Comparison of ENCODE assay signal across 9 mouse cellular contexts in genomic region chr10:7209691-7210455, GRCm38 (mm10). TPM values are rescaled to one million over a fixed set of nuclear protein-coding genes. Genes with fewer than 3 reads are reported as not detected.
A peak's percentile ranks its signal among the peaks of the same experiment; 100 is the strongest.
DNase-seq lines count a peak whose midpoint lies in the region; ATAC-seq and TF ChIP-seq lines count a peak whose summit lies in the region.
"Had no signal": no experiment of that assay in that cellular context is flagged by ENCODE, and none has a peak within 500 bp of the region (broad histone marks: within the 10 kb centered on the region; RNA-seq: fewer than 3 reads in every experiment).

No protein-coding gene starts in this region.

- TF ChIP-seq EP300 in heart, postnatal 0 days (IDR thresholded peaks at IDR 0.05; ENCODE audit: low read depth) = no peak

- no peak for TF ChIP-seq CTCF in kidney, adult 2 months (conservative IDR thresholded peaks at IDR 0.05; ENCODE audit: insufficient read depth, insufficient read length, low read depth, low read length)
- TF ChIP-seq CTCF in heart, postnatal 0 days (IDR thresholded peaks at IDR 0.05; ENCODE audit: low read depth) = no peak

- H3K4me3 ChIP-seq in kidney, adult 2 months (ENCODE audit: insufficient read depth, low read depth, low read length) = peak overlapping the region; percentile 82
- peak overlapping the region; percentile 90 for H3K4me3 ChIP-seq in brown adipose tissue, adult 24 weeks (ENCODE audit: insufficient read depth, low read depth, low read length)
- peak overlapping the region; percentile 89 for H3K4me3 ChIP-seq in heart, postnatal 0 days (ENCODE audit: low read depth, low read length)
- H3K4me3 ChIP-seq in midbrain, embryonic 10.5 days = peak overlapping the region; percentile 88

- TF ChIP-seq POLR2A in kidney, adult 2 months (IDR thresholded peaks at IDR 0.05; ENCODE audit: low read depth, low read length) = no peak

- intact Hi-C loops in gastrocnemius, postnatal 36 days (cut with DNase I) = loop anchor here (5.0 kb wide), 2 partner anchors 62 to 98 kb away; no protein-coding TSS in a partner anchor

- ATAC-seq in heart, postnatal 0 days (ENCODE audit: insufficient read depth, low read depth) = no peak

- H3K27me3 ChIP-seq in kidney, adult 2 months (replicated peaks; ENCODE audit: control insufficient read depth, insufficient read depth, low read length) = no peaks in the 10 kb centered on the region
- no peaks in the 10 kb centered on the region for H3K27me3 ChIP-seq in heart, postnatal 0 days (ENCODE audit: control insufficient read depth, insufficient read depth, low read length)
- H3K27me3 ChIP-seq in midbrain, embryonic 10.5 days (ENCODE audit: low read depth, poor library complexity, severe bottlenecking) = no peaks in the 10 kb centered on the region

- peak overlapping the region; percentile 95 for H3K4me2 ChIP-seq in heart, postnatal 0 days (ENCODE audit: low read depth, low read length)

- 58% methylated on average over 5 of the region's 5 CpGs for WGBS in kidney, adult 2 months
- 45% methylated on average over 5 of the region's 5 CpGs for WGBS in heart, postnatal 0 days
- 75% methylated on average over 5 of the region's 5 CpGs for WGBS in midbrain, embryonic 10.5 days

- H3K9me3 ChIP-seq in heart, postnatal 0 days (replicated peaks; ENCODE audit: control insufficient read depth, low read length) = no peaks in the 10 kb centered on the region
- no peaks in the 10 kb centered on the region for H3K9me3 ChIP-seq in midbrain, embryonic 10.5 days (replicated peaks)

- no peak overlapping the region for H3K27ac ChIP-seq in kidney, adult 2 months (ENCODE audit: insufficient read depth, low read depth, low read length)
- no peak overlapping the region for H3K27ac ChIP-seq in brown adipose tissue, adult 24 weeks (replicated peaks; ENCODE audit: low read depth, low read length)
- no peak overlapping the region for H3K27ac ChIP-seq in heart, postnatal 0 days (ENCODE audit: low read depth)
- H3K27ac ChIP-seq in midbrain, embryonic 10.5 days (replicated peaks) = peak overlapping the region; percentile 92; the same call in 1 of the 2 replicates

- no peaks in the 10 kb centered on the region for H3K36me3 ChIP-seq in kidney, adult 2 months (ENCODE audit: control insufficient read depth, insufficient read depth, low read length)
- H3K36me3 ChIP-seq in heart, postnatal 0 days (replicated peaks; ENCODE audit: control insufficient read depth, insufficient read depth, low read length) = 0 out of 2 replicates have a peak, but pooled peaks cover 6% of the 10 kb centered on the region
- peaks cover 8% of the 10 kb centered on the region; the same call in 1 of the 2 replicates for H3K36me3 ChIP-seq in midbrain, embryonic 10.5 days

- peak overlapping the region; percentile 83 for H3K9ac ChIP-seq in heart, postnatal 0 days (replicated peaks; ENCODE audit: low read depth, low read length)

- no peak for DNase-seq in kidney, adult 2 months
- DNase-seq in kidney, postnatal 25 days = no peak
- DNase-seq in heart, postnatal 0 days (ENCODE audit: low spot score) = peak; percentile 19
- no peak for DNase-seq in midbrain, embryonic 10.5 days (ENCODE audit: low spot score)
- DNase-seq in gastrocnemius, postnatal 36 days = no peak
- DNase-seq in urinary bladder, postnatal 36 days (ENCODE audit: low spot score in 2 of 2) = no peak
- no peak for DNase-seq in urinary bladder, postnatal 10 days (ENCODE audit: low spot score)

- H3K4me1 ChIP-seq in kidney, adult 2 months (ENCODE audit: control insufficient read depth, insufficient read depth, low read length) = peaks cover 33% of the 10 kb centered on the region
- H3K4me1 ChIP-seq in brown adipose tissue, adult 24 weeks (ENCODE audit: control insufficient read depth, insufficient read depth, insufficient read length, low read length) = peaks cover 9% of the 10 kb centered on the region
- H3K4me1 ChIP-seq in heart, postnatal 0 days (ENCODE audit: control insufficient read depth, insufficient read depth) = peaks cover 42% of the 10 kb centered on the region
- peaks cover 33% of the 10 kb centered on the region for H3K4me1 ChIP-seq in midbrain, embryonic 10.5 days

RNA-seq across cellular contexts. Expression of gene Cnksr3, which starts 2.2 kb away (rescaled TPM):
- polyA plus RNA-seq in kidney, adult 2 months (2012; rRNA removed) = 10.5 and 11.8 TPM in 2 replicates
- polyA plus RNA-seq in brown adipose tissue, adult 24 weeks (2012; ENCODE audit: insufficient read depth, insufficient read length, missing spikeins) = 2.0 and 2.5 TPM in 2 replicates
- total RNA-seq in heart, postnatal 0 days (2014; rRNA removed; ENCODE audit: low replicate concordance) = 16.6 and 18.2 TPM in 2 replicates
- polyA plus RNA-seq in heart, postnatal 0 days (2015; fragmentation: Nextera tagmentation; extraction: Ambion mirVana) = 7.8 and 8.1 TPM in 2 replicates
- 8.7 and 9.1 TPM in 2 replicates for polyA plus RNA-seq in midbrain, embryonic 10.5 days (2016; fragmentation: Nextera tagmentation; extraction: Ambion mirVana)
- 1 to 10 TPM; 4.6 to 4.7 TPM for total RNA-seq in gastrocnemius, postnatal 36 days (2021)
- total RNA-seq: MEL had no signal
